Mouse (Mus musculus) CD4-positive, CD25-positive, alpha-beta regulatory T cell, adult 2 months (primary cell): ENCODE data around the gene Aloxe3.
A peak's percentile ranks its signal among the peaks of the same experiment; 100 is the strongest.

Source experiments
- DNase-seq: peaks from one replicate; pipeline ENCODE4 v3.0.0-alpha.2; 2012; ENCODE audit warnings: low read depth, low spot score

The Aloxe3 gene

GRCm38 (mm10) chr11:69095511-69096231 is 30.0 kb upstream of the Aloxe3 start:
- DNase-seq, result peak; percentile 83

GRCm38 (mm10) chr11:69096360-69096986 is 29.2 kb upstream of the Aloxe3 start:
- no peak for DNase-seq

- DNase-seq, result peak; percentile 93
Measured at GRCm38 (mm10) chr11:69096987-69097900, 28.5 kb upstream of the Aloxe3 start.

DNA sequence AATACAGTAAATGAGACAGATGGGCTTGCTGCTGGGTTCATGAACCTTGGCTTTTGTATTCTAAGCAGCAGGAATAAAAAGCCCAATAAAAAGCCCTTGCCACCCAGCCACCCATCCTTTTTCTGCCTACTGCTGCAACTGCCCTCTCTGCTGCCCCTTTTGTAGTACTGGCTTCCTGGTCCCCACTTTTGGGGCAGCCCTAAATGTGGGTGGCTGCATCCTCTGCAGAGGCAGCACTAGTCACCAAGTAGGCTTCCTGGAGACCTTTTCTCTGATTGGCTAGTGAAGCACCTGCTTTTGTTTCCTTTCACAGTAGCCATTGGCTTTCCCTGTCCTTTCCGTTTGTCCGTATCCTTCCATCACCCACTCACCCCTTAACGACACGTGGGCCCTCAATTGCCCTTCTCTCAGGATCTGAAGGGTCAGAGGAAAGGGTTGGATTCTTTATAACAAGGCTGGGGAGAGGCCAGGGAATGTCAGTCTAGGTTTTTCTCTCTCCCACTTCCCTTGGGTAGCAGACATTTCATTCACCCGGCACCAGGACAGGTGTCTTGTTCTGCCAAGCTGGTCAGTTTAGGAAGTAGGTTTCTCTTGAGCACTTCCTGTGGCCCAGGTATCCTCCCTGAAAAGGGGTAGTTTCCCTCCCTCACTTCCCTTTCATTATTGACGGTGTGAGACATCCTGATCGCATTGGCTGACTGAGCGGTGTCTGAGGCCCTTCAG is 27.5 kb upstream of the Aloxe3 start:
- DNase-seq, result peak; percentile 82

DNA sequence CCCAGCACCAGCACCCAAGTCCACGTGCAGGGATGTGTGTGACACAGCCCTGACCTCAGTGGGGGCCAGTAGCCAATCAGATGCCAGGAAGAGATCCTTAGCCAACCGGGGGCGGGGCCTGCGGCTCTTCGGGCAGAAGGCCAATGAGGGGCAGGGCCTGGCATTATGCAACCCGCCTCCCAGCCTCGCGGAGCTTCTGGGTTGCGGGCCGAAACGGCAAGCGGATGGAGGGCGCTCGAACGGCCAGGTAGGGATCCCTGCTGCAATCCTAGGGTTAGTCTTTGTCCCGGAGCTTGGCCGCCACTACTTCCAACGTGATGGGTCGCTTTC is 27.0 kb upstream of the Aloxe3 start:
- DNase-seq, result peak; percentile 96

DNA sequence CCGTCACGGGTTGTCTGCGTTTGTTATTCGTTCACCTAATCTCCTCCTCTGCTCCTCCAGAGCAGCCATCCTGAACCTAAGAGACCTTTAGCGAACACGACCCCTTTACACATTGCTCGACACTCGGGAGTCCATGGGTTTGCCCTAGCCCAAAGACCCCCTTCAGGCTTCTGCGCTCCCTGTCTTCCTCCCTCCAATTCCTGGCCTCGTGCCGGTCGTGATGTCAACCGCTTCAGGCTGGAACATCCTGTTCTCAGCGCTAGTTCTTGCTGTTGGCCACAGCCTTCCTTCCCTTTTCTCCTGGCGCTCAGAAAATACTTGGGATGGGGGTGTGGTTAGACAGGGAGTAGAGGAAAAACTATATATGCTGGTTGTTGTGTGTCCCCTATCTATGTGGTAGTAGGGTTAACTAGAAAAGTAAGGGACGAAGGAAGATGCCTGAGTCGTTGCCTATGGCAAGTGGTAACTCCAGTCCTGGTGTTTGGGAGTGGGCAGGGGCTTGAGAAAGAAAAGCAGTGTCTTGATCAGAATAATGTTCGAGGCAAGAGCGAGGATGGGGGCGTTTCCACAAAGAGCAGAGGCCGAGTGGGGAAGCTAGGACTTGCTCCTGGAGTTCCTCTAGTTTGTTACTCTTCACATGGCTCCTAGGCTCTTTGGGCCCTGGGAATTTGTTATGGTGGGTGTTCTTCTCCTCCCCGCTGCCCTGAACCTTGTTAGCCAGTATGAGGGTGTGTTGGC is 26.4 kb upstream of the Aloxe3 start:
- DNase-seq, result no peak

DNA sequence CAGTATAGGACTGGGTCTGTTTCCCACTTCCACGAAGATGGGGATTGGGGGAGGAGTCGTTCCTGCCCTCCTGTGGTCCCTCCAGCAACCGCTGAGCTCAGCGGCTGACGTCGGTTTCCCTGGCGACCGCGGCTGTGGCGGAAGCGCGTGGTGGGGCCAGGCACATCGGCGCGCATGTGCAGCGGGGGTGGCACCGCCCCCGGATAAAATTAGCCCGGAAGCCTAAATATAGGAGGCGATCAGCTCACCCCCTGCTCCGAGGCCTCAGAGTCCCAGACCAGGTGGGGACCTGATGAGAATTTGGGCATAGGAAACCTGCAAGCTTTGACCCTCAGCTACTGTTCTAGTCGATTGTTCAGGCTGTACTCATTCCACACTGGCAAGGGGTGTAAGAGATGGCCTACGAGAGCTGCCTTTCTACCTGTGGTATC is 25.8 kb upstream of the Aloxe3 start:
- DNase-seq, result peak; percentile 97

DNA sequence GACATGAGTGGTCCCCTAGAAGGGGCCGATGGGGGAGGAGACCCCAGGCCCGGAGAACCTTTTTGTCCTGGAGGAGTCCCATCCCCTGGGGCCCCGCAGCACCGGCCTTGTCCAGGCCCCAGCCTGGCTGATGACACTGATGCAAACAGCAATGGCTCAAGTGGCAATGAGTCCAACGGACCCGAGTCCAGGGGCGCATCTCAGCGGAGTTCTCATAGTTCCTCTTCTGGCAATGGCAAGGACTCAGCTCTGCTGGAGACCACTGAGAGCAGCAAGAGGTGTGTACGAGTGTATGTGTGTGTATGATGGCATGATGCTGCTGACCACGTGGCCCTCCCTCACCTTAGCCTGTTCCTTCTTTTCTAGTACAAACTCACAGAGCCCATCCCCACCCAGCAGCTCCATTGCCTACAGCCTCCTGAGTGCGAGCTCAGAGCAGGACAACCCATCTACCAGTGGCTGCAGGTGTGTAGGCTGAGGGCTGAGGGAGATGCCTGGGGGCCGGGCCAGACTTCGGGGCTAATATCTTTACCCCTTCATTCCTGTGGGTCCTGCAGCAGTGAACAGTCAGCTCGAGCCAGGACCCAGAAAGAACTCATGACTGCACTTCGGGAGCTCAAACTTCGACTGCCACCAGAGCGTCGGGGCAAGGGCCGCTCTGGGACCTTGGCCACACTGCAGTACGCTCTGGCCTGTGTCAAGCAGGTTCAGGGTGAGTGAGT is 24.9 kb upstream of the Aloxe3 start:
- DNase-seq, result no peak

DNA sequence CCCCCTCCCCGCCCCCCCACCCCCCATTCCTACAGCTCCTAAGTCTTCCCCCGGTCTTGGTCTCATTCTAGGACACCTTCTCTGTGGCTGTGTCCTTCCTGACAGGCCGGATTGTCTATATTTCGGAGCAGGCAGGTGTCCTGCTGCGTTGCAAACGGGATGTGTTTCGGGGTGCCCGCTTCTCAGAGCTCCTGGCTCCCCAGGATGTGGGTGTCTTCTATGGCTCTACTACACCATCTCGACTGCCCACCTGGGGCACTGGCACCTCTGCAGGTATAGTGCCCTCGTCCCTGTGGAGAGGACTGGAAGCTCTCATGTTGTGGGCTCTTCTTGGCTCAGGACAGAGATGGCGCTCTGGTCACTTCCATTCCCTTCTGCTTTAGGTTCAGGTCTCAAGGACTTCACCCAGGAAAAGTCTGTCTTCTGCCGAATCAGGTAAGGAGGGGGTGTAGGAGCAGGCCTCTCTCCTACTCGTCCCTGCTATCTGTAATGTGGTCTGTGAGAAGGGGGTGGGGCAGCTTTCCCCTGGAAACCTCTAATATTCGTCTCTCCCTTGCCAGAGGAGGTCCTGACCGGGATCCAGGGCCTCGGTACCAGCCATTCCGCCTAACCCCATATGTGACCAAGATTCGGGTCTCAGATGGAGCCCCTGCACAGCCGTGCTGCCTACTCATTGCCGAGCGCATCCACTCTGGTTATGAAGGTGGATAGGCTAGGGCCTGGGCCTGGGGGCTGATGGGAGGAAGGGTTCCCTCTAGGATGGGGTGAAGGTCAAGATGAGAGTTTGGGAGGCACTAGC is 23.9 kb upstream of the Aloxe3 start:
- peak; percentile 12 for DNase-seq

- peak; percentile 11 for DNase-seq
Measured at GRCm38 (mm10) chr11:69102403-69102725, 23.3 kb upstream of the Aloxe3 start.

DNA sequence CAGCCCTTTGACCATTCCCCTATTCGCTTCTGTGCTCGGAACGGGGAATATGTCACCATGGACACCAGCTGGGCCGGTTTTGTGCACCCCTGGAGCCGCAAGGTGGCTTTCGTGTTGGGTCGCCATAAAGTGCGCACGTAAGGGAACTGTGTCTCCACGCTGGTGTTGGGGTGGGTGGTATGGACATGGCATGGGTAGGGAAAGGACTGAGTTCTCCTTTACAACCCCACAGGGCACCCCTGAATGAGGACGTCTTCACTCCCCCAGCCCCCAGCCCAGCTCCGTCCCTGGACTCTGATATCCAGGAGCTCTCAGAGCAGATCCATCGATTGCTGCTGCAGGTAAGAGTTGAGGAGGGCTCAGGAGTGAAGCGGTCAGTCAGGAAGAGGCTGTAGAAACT is 22.6 kb upstream of the Aloxe3 start:
- DNase-seq, result no peak

GRCm38 (mm10) chr11:69103531-69104435 is 21.9 kb upstream of the Aloxe3 start:
- DNase-seq, result peak; percentile 4

- DNase-seq, result no peak
Measured at GRCm38 (mm10) chr11:69104487-69104886, 21.2 kb upstream of the Aloxe3 start.

DNA sequence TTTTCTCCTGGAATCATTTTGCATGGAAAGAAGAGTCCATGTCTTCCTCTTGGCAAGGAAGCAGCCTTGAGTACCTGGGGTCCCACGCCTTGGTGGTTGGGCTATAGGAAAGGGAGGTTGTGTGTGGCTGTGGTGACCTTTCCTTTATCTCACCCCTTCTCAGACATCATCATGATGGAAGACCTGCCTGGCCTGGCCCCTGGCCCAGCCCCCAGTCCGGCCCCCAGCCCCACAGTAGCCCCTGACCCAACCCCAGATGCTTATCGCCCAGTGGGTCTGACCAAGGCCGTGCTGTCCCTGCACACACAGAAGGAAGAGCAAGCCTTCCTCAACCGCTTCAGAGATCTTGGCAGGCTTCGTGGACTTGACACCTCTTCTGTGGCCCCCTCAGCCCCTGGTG is 20.5 kb upstream of the Aloxe3 start:
- no peak for DNase-seq

- no peak for DNase-seq
Measured at GRCm38 (mm10) chr11:69105796-69106195, 19.9 kb upstream of the Aloxe3 start.

DNA sequence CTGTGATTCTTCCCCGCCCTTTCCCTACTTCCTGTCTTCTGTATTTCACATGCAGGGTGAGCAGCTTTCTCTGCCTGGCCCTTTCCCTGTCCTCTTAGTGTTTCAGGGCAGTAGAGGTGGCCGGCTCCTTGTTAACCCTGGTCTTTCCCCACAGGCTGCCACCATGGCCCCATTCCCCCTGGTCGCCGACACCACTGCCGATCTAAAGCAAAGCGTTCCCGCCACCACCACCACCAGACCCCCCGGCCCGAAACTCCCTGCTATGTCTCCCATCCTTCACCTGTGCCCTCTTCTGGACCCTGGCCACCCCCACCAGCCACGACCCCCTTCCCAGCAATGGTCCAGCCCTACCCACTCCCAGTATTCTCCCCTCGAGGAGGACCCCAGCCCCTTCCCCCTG is 19.4 kb upstream of the Aloxe3 start:
- no peak for DNase-seq

DNA sequence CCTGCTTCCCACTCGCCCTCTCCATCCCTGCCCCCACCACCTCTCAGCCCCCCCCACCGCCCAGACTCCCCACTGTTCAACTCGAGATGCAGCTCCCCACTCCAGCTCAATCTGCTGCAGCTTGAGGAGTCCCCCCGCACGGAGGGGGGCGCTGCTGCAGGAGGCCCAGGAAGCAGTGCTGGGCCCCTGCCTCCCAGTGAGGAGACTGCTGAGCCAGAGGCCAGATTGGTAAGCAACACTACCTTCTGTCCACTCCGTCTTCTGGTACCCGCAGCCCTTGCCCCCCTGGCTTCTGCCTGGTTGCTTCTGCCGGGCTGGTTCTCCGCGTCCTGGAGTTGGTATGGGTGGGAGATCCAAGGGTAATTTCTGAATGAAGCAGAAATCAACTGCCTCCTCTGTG is 18.9 kb upstream of the Aloxe3 start:
- DNase-seq, result no peak

- DNase-seq, result no peak
Measured at GRCm38 (mm10) chr11:69107676-69108075, 18.0 kb upstream of the Aloxe3 start.

GRCm38 (mm10) chr11:69108223-69108622 is 17.5 kb upstream of the Aloxe3 start:
- no peak for DNase-seq
